Comparison of ENCODE assay signal across 9 mouse cellular contexts in genomic region chr8:109948285-109948564, GRCm38 (mm10). TPM values are rescaled to one million over a fixed set of nuclear protein-coding genes. Genes with fewer than 3 reads are reported as not detected.
DNase-seq lines count a peak whose midpoint lies in the region; ATAC-seq lines count a peak whose summit lies in the region.
"Had no signal": no experiment of that assay in that cellular context is flagged by ENCODE, and none has a peak within 500 bp of the region (broad histone marks: within the 10 kb centered on the region; RNA-seq: fewer than 3 reads in every experiment).

No protein-coding gene starts in this region.

- H3K27me3 ChIP-seq in kidney, embryonic 14.5 days (ENCODE audit: control insufficient read depth, insufficient read depth, low read length): peaks cover 6% of the 10 kb centered on the region
- H3K27me3 ChIP-seq in embryonic facial prominence, embryonic 10.5 days (replicated peaks; ENCODE audit: low read depth, poor library complexity, severe bottlenecking): peaks cover 39% of the 10 kb centered on the region
- peaks cover 7% of the 10 kb centered on the region; the same call in 1 of the 2 replicates for H3K27me3 ChIP-seq in hindbrain, embryonic 11.5 days (ENCODE audit: control insufficient read depth, insufficient read depth, low read length)
- peaks cover 33% of the 10 kb centered on the region for H3K27me3 ChIP-seq in midbrain, embryonic 12.5 days
- H3K27me3 ChIP-seq: Patski had no signal

- H3K27ac ChIP-seq in kidney, embryonic 14.5 days (ENCODE audit: low read depth, low read length): no peak overlapping the region
- H3K27ac ChIP-seq in embryonic facial prominence, embryonic 10.5 days (replicated peaks): peak overlapping the region; percentile 59
- no peak overlapping the region for H3K27ac ChIP-seq in hindbrain, embryonic 11.5 days (ENCODE audit: low read depth, low read length)
- no peak overlapping the region for H3K27ac ChIP-seq in midbrain, embryonic 12.5 days (replicated peaks)

- peak overlapping the region; percentile 62 for H3K4me2 ChIP-seq in kidney, embryonic 14.5 days (replicated peaks; ENCODE audit: low read depth, low read length)
- H3K4me2 ChIP-seq in hindbrain, embryonic 11.5 days (replicated peaks; ENCODE audit: low read depth, low read length): peak overlapping the region; percentile 50
- H3K4me2 ChIP-seq in midbrain, embryonic 12.5 days (replicated peaks): peak overlapping the region; percentile 56

- ATAC-seq in kidney, embryonic 14.5 days (ENCODE audit: low FRiP score, low TSS enrichment): no peak; the same call in 1 of the 2 replicates
- ATAC-seq in hindbrain, embryonic 11.5 days (ENCODE audit: low FRiP score): no peak
- ATAC-seq in midbrain, embryonic 12.5 days (ENCODE audit: low FRiP score, low read depth): no peak
- no peak for ATAC-seq in activated CD4-positive, CD25-positive, alpha-beta regulatory T cell, adult 4 months
- ATAC-seq: Patski had no signal

- peak overlapping the region; percentile 36 for H3K4me3 ChIP-seq in kidney, embryonic 14.5 days (ENCODE audit: low read length)
- peak overlapping the region; percentile 59 for H3K4me3 ChIP-seq in embryonic facial prominence, embryonic 10.5 days
- peak overlapping the region; percentile 26 for H3K4me3 ChIP-seq in hindbrain, embryonic 11.5 days (ENCODE audit: low read depth, low read length)
- H3K4me3 ChIP-seq in midbrain, embryonic 12.5 days: peak overlapping the region; percentile 39

- no peaks in the 10 kb centered on the region for H3K9me3 ChIP-seq in kidney, embryonic 14.5 days (ENCODE audit: control insufficient read depth, low read length)
- no peaks in the 10 kb centered on the region for H3K9me3 ChIP-seq in embryonic facial prominence, embryonic 10.5 days
- no peaks in the 10 kb centered on the region for H3K9me3 ChIP-seq in hindbrain, embryonic 11.5 days (ENCODE audit: control insufficient read depth, low read length)
- H3K9me3 ChIP-seq in midbrain, embryonic 12.5 days: no peaks in the 10 kb centered on the region

- peaks cover 4% of the 10 kb centered on the region; the same call in 1 of the 2 replicates for H3K4me1 ChIP-seq in kidney, embryonic 14.5 days (ENCODE audit: control insufficient read depth, insufficient read depth, low read length)
- H3K4me1 ChIP-seq in embryonic facial prominence, embryonic 10.5 days: peaks cover 17% of the 10 kb centered on the region
- H3K4me1 ChIP-seq in hindbrain, embryonic 11.5 days (replicated peaks; ENCODE audit: control insufficient read depth, insufficient read depth, low read length): no peaks in the 10 kb centered on the region
- peaks cover 21% of the 10 kb centered on the region for H3K4me1 ChIP-seq in midbrain, embryonic 12.5 days

- WGBS in kidney, embryonic 14.5 days: 5% methylated on average over 19 of the region's 19 CpGs
- 4% methylated on average over 19 of the region's 19 CpGs for WGBS in embryonic facial prominence, embryonic 10.5 days
- WGBS in hindbrain, embryonic 11.5 days: 6% methylated on average over 19 of the region's 19 CpGs
- WGBS in midbrain, embryonic 12.5 days: 3% methylated on average over 19 of the region's 19 CpGs

- peak overlapping the region; percentile 45; the same call in 1 of the 2 replicates for H3K9ac ChIP-seq in kidney, embryonic 14.5 days (ENCODE audit: low read depth, low read length)
- no peak overlapping the region; the same call in 1 of the 2 replicates for H3K9ac ChIP-seq in hindbrain, embryonic 11.5 days (ENCODE audit: low read depth, low read length)
- H3K9ac ChIP-seq in midbrain, embryonic 12.5 days (replicated peaks): peak overlapping the region; percentile 51

- peaks cover 4% of the 10 kb centered on the region; the same call in 1 of the 2 replicates for H3K36me3 ChIP-seq in kidney, embryonic 14.5 days (ENCODE audit: control insufficient read depth, insufficient read depth, low read length)
- H3K36me3 ChIP-seq in embryonic facial prominence, embryonic 10.5 days (replicated peaks): peaks cover 8% of the 10 kb centered on the region
- no peaks in the 10 kb centered on the region for H3K36me3 ChIP-seq in hindbrain, embryonic 11.5 days (ENCODE audit: control insufficient read depth, insufficient read depth, low read length)
- no peaks in the 10 kb centered on the region for H3K36me3 ChIP-seq in midbrain, embryonic 12.5 days

- DNase-seq in kidney, postnatal 25 days: no peak
- DNase-seq in embryonic facial prominence, embryonic 10.5 days (ENCODE audit: low spot score): no peak
- peak; percentile 42 for DNase-seq in hindbrain, embryonic 11.5 days (ENCODE audit: low spot score)
- DNase-seq in thymus, postnatal 0 days (ENCODE audit: low spot score): no peak
- no peak for DNase-seq in kidney, adult 8-10 months

RNA-seq across cellular contexts. Expression of gene Marveld3, which starts 13.8 kb away (rescaled TPM):
- 2.1 and 4.0 TPM in 2 replicates for polyA plus RNA-seq in kidney, embryonic 14.5 days (2014; fragmentation: Nextera tagmentation; extraction: Ambion mirVana)
- polyA plus RNA-seq in embryonic facial prominence, embryonic 10.5 days (2016; fragmentation: Nextera tagmentation; extraction: Ambion mirVana): 1.4 and 2.0 TPM in 2 replicates
- 0.52 and 0.82 TPM in 2 replicates for polyA plus RNA-seq in hindbrain, embryonic 11.5 days (2014; fragmentation: Nextera tagmentation; extraction: Ambion mirVana)
- 0.68 and 1.0 TPM in 2 replicates for polyA plus RNA-seq in midbrain, embryonic 12.5 days (2016; fragmentation: Nextera tagmentation; extraction: Ambion mirVana)
- polyA plus RNA-seq in thymus, postnatal 0 days (2015; fragmentation: Nextera tagmentation; extraction: Ambion mirVana): 0.44 and 0.73 TPM in 2 replicates
- polyA plus RNA-seq in activated CD4-positive, CD25-positive, alpha-beta regulatory T cell, adult 4 months (2017; shearing (Covaris generic)): not detected

RNA-seq across cellular contexts. Expression of gene Tat, which starts 42.0 kb away (rescaled TPM):
- not detected in 2 replicates for polyA plus RNA-seq in kidney, embryonic 14.5 days (2014; fragmentation: Nextera tagmentation; extraction: Ambion mirVana)
- not detected in 2 replicates for polyA plus RNA-seq in embryonic facial prominence, embryonic 10.5 days (2016; fragmentation: Nextera tagmentation; extraction: Ambion mirVana)
- not detected in 2 replicates for polyA plus RNA-seq in hindbrain, embryonic 11.5 days (2014; fragmentation: Nextera tagmentation; extraction: Ambion mirVana)
- polyA plus RNA-seq in midbrain, embryonic 12.5 days (2016; fragmentation: Nextera tagmentation; extraction: Ambion mirVana): not detected in 2 replicates
- polyA plus RNA-seq in thymus, postnatal 0 days (2015; fragmentation: Nextera tagmentation; extraction: Ambion mirVana): 0.12 TPM in 2 replicates
- not detected for polyA plus RNA-seq in activated CD4-positive, CD25-positive, alpha-beta regulatory T cell, adult 4 months (2017; shearing (Covaris generic))
